Mouse (Mus musculus): Measurements from ENCODE around the gene Itga5. TPM values are rescaled to one million over a fixed set of nuclear protein-coding genes. Genes with fewer than 3 reads are reported as not detected.

Itga5 gene
- total RNA-seq, 2 experiments from 2014 or later, result 61.1 to 70.4 TPM

GRCm38 (mm10) chr15:103368179-103368940 is 1.8 kb upstream of the Itga5 start:
- no peak for DNase-seq
- intact Hi-C loops (cut with DNase I), result loop anchor here (2.0 kb wide), 1 partner anchor 14 kb away; no protein-coding TSS in a partner anchor

- intact Hi-C loops (cut with DNase I), result loop anchor here (1.0 kb wide), 1 partner anchor 23 kb away; no protein-coding TSS in a partner anchor
- DNase-seq, result peak; percentile 64 to 69
These were observed 840 bp downstream of the Itga5 start for GRCm38 (mm10) chr15:103365471-103366375.

GRCm38 (mm10) chr15:103364761-103365160 is 1.8 kb downstream of the Itga5 start:
- intact Hi-C loops (cut with DNase I), result no loop called here
- DNase-seq, result no peak

- intact Hi-C loops (cut with DNase I), result no loop called here
- no peak for DNase-seq
These were observed 2.8 kb downstream of the Itga5 start for GRCm38 (mm10) chr15:103363809-103364208.

- no peak for DNase-seq
- intact Hi-C loops (cut with DNase I), result no loop called here
These were observed 3.6 kb downstream of the Itga5 start for GRCm38 (mm10) chr15:103362950-103363349.

GRCm38 (mm10) chr15:103362333-103362732 is 4.2 kb downstream of the Itga5 start:
- intact Hi-C loops (cut with DNase I), result no loop called here
- no peak for DNase-seq

- no peak for DNase-seq
These were observed 5.3 kb downstream of the Itga5 start for GRCm38 (mm10) chr15:103361269-103361668.

GRCm38 (mm10) chr15:103359869-103360602 is 6.5 kb downstream of the Itga5 start:
- intact Hi-C loops (cut with DNase I), result no loop called here
- DNase-seq, result peak; percentile 61 to 72

More at GRCm38 (mm10) chr15:103361269-103361668, 5.3 kb downstream of the Itga5 start:
- intact Hi-C loops (cut with DNase I), result no loop called here

- intact Hi-C loops (cut with DNase I), result no loop called here
- DNase-seq, result no peak
These were observed 7.4 kb downstream of the Itga5 start for GRCm38 (mm10) chr15:103359122-103359510.

- no peak for DNase-seq
- intact Hi-C loops (cut with DNase I), result no loop called here
These were observed 8.1 kb downstream of the Itga5 start for GRCm38 (mm10) chr15:103358278-103359121.

GRCm38 (mm10) chr15:103357817-103358216 is 8.7 kb downstream of the Itga5 start:
- intact Hi-C loops (cut with DNase I), result no loop called here
- no peak for DNase-seq

GRCm38 (mm10) chr15:103356130-103356529 is 10.4 kb downstream of the Itga5 start:
- intact Hi-C loops (cut with DNase I), result no loop called here
- no peak for DNase-seq

- intact Hi-C loops (cut with DNase I), result no loop called here
- DNase-seq, result no peak
These were observed 11.1 kb downstream of the Itga5 start for GRCm38 (mm10) chr15:103355420-103355819.

- DNase-seq, result no peak
These were observed 11.9 kb downstream of the Itga5 start for GRCm38 (mm10) chr15:103354690-103355089.

GRCm38 (mm10) chr15:103353511-103354256 is 12.9 kb downstream of the Itga5 start:
- intact Hi-C loops (cut with DNase I), result loop anchor here (1.0 kb wide), 1 partner anchor 35 kb away; no protein-coding TSS in a partner anchor

More at GRCm38 (mm10) chr15:103354690-103355089, 11.9 kb downstream of the Itga5 start:
- intact Hi-C loops (cut with DNase I), result no loop called here

GRCm38 (mm10) chr15:103352856-103353255 is 13.7 kb downstream of the Itga5 start:
- intact Hi-C loops (cut with DNase I), result loop anchor here (1.0 kb wide), 1 partner anchor 35 kb away; no protein-coding TSS in a partner anchor
- peak; percentile 64 to 77 for DNase-seq

More at GRCm38 (mm10) chr15:103353511-103354256, 12.9 kb downstream of the Itga5 start:
- DNase-seq, result no peak

GRCm38 (mm10) chr15:103347275-103347684 is 19.3 kb downstream of the Itga5 start:
- intact Hi-C loops (cut with DNase I), result loop anchor here (2.0 kb wide), 1 partner anchor 42 kb away; no protein-coding TSS in a partner anchor
- peak; percentile 71 to 76 for DNase-seq

- intact Hi-C loops (cut with DNase I), result loop anchor here (2.0 kb wide), 1 partner anchor 43 kb away; no protein-coding TSS in a partner anchor
- DNase-seq, result no peak
These were observed 20.8 kb downstream of the Itga5 start for GRCm38 (mm10) chr15:103345789-103346188.
